Mouse (Mus musculus) forebrain, postnatal 0 days (tissue): ENCODE measurements around the gene Scn3b. TPM values are rescaled to one million over a fixed set of nuclear protein-coding genes. Genes with fewer than 3 reads are reported as not detected.

Experiments
- ATAC-seq: fragments of 200-750 bp; cut with Nextera tagmentation; 2 replicates; pipeline ENCODE4 v1.8.0; 2017; ENCODE audit warnings: mild to moderate bottlenecking, moderate library complexity
- DNase-seq: peaks from one replicate; pipeline ENCODE4 v3.0.0-alpha.2; 2015
- H3K27ac ChIP-seq: fragments of 300-500 bp; sonication (generic); 2 replicates; pipeline ENCODE4 v1.5.1; 2014; ENCODE audit warnings: low read depth, mild to moderate bottlenecking, antibody characterized with exemption, low read length, moderate library complexity, mixed read lengths
- H3K27me3 ChIP-seq: fragments of 300-500 bp; sonication (generic); 2 replicates; pipeline ENCODE4 v1.6.1; 2014; ENCODE audit warnings: mild to moderate bottlenecking, low read length, mixed read lengths; ENCODE audit not compliant: insufficient read depth
- H3K36me3 ChIP-seq: fragments of 300-500 bp; sonication (generic); 2 replicates; pipeline ENCODE4 v1.6.1; 2014; ENCODE audit warnings: mild to moderate bottlenecking, moderate library complexity; ENCODE audit not compliant: insufficient read depth
- H3K4me1 ChIP-seq: fragments of 300-500 bp; sonication (generic); 2 replicates; pipeline ENCODE4 v1.6.1; 2014; ENCODE audit warnings: antibody characterized with exemption; ENCODE audit not compliant: insufficient read depth
- H3K4me2 ChIP-seq: fragments of 300-500 bp; sonication (generic); 2 replicates; pipeline ENCODE4 v1.6.1; 2014; ENCODE audit warnings: low read depth, mild to moderate bottlenecking, moderate library complexity
- H3K4me3 ChIP-seq: fragments of 300-500 bp; sonication (generic); 2 replicates; pipeline ENCODE4 v1.5.1; 2014; ENCODE audit warnings: low read depth, low read length, mixed read lengths
- H3K9ac ChIP-seq: fragments of 300-500 bp; sonication (generic); 2 replicates; pipeline ENCODE4 v1.6.1; 2014; ENCODE audit warnings: mild to moderate bottlenecking
- H3K9me3 ChIP-seq: fragments of 300-500 bp; sonication (generic); 2 replicates; pipeline ENCODE4 v1.6.1; 2016; ENCODE audit warnings: low read length
- CTCF ChIP-seq: sonication (generic); IDR thresholded peaks from 2 replicates; pipeline ENCODE4 v1.5.1; 2016; ENCODE audit warnings: antibody characterized with exemption, control low read depth, low read depth
- WGBS: fragments of 180-500 bp; shearing (Covaris S2); extraction: QIAGEN DNeasy Blood & Tissue Kit; methylation state at CpG from one replicate; pipeline ENCODE4 v1.1.7; 2014; 5-methylcytosine and 5-hydroxymethylcytosine counted together
- polyA plus RNA-seq: library from polyadenylated mRNA; unstranded; fragments of >200 nt; fragmentation: Nextera tagmentation; extraction: Ambion mirVana; gene quantifications from 2 replicates; pipeline ENCODE4 v1.2.1, GENCODE M21; 2015
- total RNA-seq: library from RNA; depleted of rRNA; stranded (reverse); fragments of >200 nt; gene quantifications from 2 replicates; pipeline ENCODE4 v1.2.3, GENCODE M21; 2014; rRNA removed

Scn3b gene
- 210 and 226 TPM in 2 replicates for total RNA-seq
- 114 and 133 TPM in 2 replicates for polyA plus RNA-seq

DNA sequence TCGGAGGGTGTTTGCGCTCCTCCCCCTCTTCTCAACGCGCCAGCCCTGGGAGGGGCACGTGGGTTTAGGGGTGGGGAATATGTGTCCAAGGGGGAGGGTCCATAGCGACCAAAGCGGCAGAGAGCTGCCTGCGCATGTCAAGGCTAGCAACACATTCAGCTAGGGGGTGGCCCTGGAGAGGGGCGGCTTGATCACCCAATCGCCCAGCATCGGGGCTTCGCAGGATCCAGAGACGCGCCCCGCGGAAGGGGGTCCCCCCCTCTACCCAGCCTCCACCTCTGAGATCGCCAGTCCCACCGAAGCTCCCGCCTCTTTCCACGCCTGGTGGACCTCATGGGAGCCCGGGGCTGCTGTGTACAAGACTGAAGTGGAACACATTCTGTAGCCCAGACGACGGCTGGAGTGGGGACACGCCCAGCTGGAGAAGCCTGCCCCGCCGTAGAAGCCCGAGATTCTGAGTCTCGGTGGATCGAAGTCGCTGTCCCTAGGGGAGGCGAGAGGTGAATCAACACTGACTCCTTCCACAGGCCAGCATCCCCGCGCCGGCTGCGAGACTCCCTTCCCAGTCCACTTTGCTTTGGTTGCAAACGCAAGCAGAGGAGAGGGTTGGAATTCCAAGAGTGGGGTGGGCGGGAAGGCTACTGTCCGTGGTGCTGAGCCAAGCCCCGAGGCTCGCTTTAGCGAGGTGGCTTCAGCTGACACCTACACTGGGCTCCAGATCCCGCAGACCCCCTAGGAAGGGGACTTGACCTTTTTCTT is at the start of gene Scn3b:
TSS of gene Scn3b (plus strand) at position 115 of the 759 bp plus-strand sequence.
- H3K9ac ChIP-seq = peak within 1 kb of the TSS; percentile 68
- H3K36me3 ChIP-seq = no peaks in the 10 kb centered on the region
- H3K27ac ChIP-seq = peak within 1 kb of the TSS; percentile 79
- H3K4me1 ChIP-seq = peaks cover 27% of the 10 kb centered on the region
- H3K4me3 ChIP-seq = peak within 1 kb of the TSS; percentile 69
- peak; percentile 92 for DNase-seq
- H3K4me2 ChIP-seq = peak within 1 kb of the TSS; percentile 70
- ATAC-seq = peak; percentile 96
- peak; percentile 1; the same call in 1 of the 2 replicates for TF ChIP-seq CTCF
- WGBS = 2% methylated on average over 42 of the region's 42 CpGs
- no peaks in the 10 kb centered on the region for H3K9me3 ChIP-seq
- no peaks in the 10 kb centered on the region for H3K27me3 ChIP-seq

DNA sequence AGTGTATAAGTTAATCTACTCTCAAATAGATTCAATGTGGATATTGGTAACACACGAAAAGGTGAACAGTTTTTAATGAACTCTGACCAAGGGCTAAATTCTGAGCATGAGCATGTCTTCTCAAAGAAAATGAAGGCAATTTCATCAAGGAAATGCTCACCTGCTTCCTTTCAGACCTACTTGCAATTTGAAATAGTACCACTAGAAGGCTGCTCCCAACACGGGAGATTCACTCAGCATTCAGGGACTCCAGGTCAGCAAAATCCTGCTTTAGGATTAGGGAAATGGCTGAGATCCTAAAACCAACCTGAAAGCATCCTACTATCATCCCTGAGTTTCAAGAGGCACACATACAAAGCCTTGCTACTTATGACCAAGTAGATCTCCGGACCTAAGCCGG is 44.7 kb upstream of the Scn3b start:
- Histone ChIP-seq H3K36me3 (no peaks in the 10 kb centered on the region), H3K9me3 (no peaks in the 10 kb centered on the region), H3K4me2 (no peak overlapping the region), H3K4me1 (no peaks in the 10 kb centered on the region; the same call in 1 of the 2 replicates), H3K27ac (no peak overlapping the region), H3K4me3 (no peak overlapping the region), H3K9ac (no peak overlapping the region), H3K27me3 (no peaks in the 10 kb centered on the region)
- 68% methylated on average over 4 of the region's 4 CpGs for WGBS
- no peak for DNase-seq
- no peak for ATAC-seq
- TF ChIP-seq CTCF = peak; percentile 54

DNA sequence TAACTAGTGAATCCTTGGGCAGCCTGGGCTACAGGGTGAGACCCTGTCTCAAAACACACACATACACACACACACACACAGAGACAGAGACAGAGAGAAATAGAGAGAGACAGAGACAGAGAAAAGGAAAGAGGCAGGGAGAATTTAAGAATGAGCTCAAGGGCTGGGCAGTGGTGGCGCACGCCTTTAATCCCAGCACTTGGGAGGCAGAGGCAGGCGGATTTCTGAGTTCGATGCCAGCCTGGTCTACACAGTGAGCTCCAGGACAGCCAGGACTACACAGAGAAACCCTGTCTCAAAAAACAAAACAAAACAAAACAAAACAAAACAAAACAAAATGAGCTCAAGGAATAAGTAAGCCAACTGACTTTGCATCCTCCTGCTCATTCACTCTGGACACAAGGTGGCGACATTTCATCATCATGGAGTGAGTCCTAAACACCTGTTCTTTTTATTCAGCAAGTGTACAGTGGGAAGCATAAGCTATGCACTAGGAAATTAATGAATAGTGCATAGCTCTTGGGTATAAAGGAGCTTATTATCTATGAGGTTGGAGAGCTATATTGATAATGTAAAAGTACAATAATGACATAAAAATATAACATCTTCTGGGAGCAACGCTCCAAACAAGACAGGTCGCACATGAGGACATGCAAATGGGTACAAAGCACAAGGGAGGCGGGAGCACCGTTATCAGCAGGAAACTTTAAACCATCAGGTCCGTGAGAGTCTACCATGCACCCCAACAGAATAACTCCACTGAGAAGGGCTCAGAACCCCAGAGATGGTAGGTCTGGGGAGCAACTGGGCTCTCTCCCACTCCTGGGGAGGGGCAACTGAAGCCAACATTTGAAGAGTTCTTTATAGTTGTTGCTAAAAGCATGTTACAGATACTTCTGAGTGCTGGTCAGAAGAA is 40.9 kb upstream of the Scn3b start:
- H3K9ac ChIP-seq = no peak overlapping the region
- WGBS = 72% methylated on average over 10 of the region's 10 CpGs
- H3K4me3 ChIP-seq = no peak overlapping the region
- H3K9me3 ChIP-seq = no peaks in the 10 kb centered on the region
- H3K4me2 ChIP-seq = no peak overlapping the region
- H3K27ac ChIP-seq = no peak overlapping the region
- ATAC-seq (peak; percentile 95), DNase-seq (peak; percentile 91)
- no peaks in the 10 kb centered on the region; the same call in 1 of the 2 replicates for H3K4me1 ChIP-seq
- H3K36me3 ChIP-seq = no peaks in the 10 kb centered on the region
- no peaks in the 10 kb centered on the region for H3K27me3 ChIP-seq
- TF ChIP-seq CTCF = peak; percentile 91

DNA sequence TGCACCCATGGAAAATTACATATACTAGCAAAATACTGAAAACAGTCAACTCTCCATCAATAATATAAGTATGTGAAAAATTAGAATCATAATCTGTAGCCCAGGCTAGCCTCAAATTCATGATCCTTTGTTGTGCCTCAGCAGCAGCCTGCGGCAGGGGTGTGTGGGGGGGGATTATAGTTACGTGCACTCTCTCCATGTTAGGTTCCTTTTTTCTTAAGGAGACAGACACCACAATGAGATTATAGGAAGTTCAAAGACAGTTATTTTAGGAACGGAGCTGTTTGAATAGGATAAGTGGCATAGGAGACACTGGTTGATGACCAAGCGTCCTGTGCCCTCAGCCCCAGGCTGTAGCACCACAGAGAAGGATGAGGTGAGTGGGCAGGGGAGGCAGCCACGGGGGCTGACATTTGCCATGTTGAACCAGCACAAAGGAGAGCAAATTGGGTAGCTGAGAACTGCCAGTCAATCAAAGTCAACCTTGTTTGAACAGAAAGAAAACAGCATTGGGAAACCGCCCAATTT is 40.1 kb upstream of the Scn3b start:
- H3K4me1 ChIP-seq = no peaks in the 10 kb centered on the region; the same call in 1 of the 2 replicates
- no peak for DNase-seq
- no peak overlapping the region for H3K9ac ChIP-seq

DNA sequence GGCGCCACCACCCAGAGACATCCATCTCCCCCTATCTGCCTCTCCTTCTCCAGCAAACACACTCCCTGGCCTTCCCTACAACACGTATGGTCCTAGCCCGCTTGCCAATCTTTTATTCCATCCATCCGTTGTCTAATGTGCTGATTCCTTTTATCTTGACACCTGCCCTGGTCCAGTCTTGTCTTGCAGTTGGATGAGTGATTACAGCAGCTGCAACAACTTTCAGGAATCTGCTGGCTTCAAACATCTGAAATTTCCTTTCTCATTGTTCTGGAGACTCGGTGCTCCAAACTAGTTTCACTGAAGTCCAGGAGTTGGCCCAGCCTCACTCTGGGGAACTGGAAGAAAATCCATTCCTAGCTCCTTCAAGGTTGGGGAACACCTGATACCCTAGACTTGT is 39.5 kb upstream of the Scn3b start:
- no peaks in the 10 kb centered on the region for H3K36me3 ChIP-seq
- H3K9me3 ChIP-seq = no peaks in the 10 kb centered on the region
- no peaks in the 10 kb centered on the region; the same call in 1 of the 2 replicates for H3K4me1 ChIP-seq
- no peak overlapping the region for H3K4me3 ChIP-seq
- no peaks in the 10 kb centered on the region for H3K27me3 ChIP-seq
- DNase-seq = no peak
- H3K4me2 ChIP-seq = no peak overlapping the region
- H3K27ac ChIP-seq = no peak overlapping the region
- no peak for TF ChIP-seq CTCF
- WGBS = 47% methylated on average over 5 of the region's 5 CpGs
- ATAC-seq = no peak
- H3K9ac ChIP-seq = no peak overlapping the region

More for the DNA sequence above, 40.1 kb upstream of the Scn3b start:
- H3K36me3 ChIP-seq = no peaks in the 10 kb centered on the region
- no peaks in the 10 kb centered on the region for H3K27me3 ChIP-seq
- H3K4me2 ChIP-seq = no peak overlapping the region
- H3K27ac ChIP-seq = no peak overlapping the region
- H3K4me3 ChIP-seq = no peak overlapping the region
- no peaks in the 10 kb centered on the region for H3K9me3 ChIP-seq
- no peak for ATAC-seq
- 35% methylated on average over 6 of the region's 6 CpGs for WGBS
- TF ChIP-seq CTCF = no peak

DNA sequence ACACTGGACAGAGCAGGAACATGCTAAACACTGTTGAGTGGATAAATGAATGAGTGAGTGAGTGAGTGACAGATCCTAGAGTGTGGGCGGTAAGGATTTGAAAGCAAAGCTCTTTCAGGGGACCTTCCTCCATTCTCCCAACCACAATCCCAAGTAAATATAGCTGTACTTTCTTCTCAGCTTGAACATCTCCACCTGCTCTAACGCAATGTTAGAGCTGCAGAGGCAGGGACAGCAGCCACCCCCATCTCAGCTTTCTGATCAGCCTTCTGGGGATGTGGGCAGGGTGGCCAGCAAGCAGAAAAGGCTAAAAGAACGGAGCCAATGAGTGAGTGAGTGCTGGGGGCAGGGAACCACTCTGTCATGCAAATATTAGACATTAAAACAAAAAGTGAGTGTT is 38.0 kb upstream of the Scn3b start:
- Histone ChIP-seq H3K4me2 (no peak overlapping the region), H3K4me3 (no peak overlapping the region), H3K9ac (no peak overlapping the region), H3K36me3 (no peaks in the 10 kb centered on the region), H3K27ac (no peak overlapping the region), H3K9me3 (no peaks in the 10 kb centered on the region), H3K4me1 (no peaks in the 10 kb centered on the region; the same call in 1 of the 2 replicates), H3K27me3 (no peaks in the 10 kb centered on the region)
- 76% methylated on average over 3 of the region's 3 CpGs for WGBS
- no peak for ATAC-seq
- no peak for TF ChIP-seq CTCF
- DNase-seq = no peak
